Mouse (Mus musculus): ENCODE measurements around the gene Rflna.
A peak's percentile ranks its signal among the peaks of the same experiment; 100 is the strongest.

DNA sequence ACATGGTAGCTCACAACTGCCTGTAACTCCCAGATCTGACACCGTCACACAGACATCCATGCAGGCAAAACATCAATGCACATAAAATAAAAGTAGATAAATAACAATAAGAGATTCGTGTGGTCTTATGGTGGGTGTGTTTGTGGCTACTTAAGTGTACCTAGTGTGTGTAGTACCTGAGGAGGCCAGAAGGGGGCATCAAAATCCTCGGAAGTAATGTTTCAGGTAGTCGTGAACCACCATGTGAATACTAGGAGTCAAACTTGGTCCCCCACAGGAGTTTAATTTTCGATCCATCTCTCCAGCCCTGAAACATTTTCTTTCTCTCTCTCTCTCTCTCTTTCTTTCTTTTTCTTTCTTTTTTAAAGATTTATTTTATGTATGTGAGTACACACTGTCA is 16.8 kb upstream of the Rflna start:
- TF ChIP-seq CTCF (IDR thresholded peaks at IDR 0.05; ENCODE audit: low read depth, low read length) (0 out of 2 replicates have a peak, but pooled peaks have one; percentile 6), POLR2A (IDR thresholded peaks at IDR 0.05; ENCODE audit: extremely low read depth, insufficient read depth, low read length) (no peak)
